Mouse (Mus musculus) thymus, adult 2 months (tissue): Measurements from ENCODE around the gene Efemp2. TPM values are rescaled to one million over a fixed set of nuclear protein-coding genes. Genes with fewer than 3 reads are reported as not detected.
A peak's percentile ranks its signal among the peaks of the same experiment; 100 is the strongest.

ENCODE experiments used
- DNase-seq: peaks from one replicate; pipeline ENCODE4 v3.0.0; 2021
- H3K27ac ChIP-seq: fragments of 200-500 bp; 2 replicates; pipeline ENCODE4 v1.5.1; 2012; ENCODE audit warnings: low read length, control low read depth; ENCODE audit not compliant: control insufficient read depth, insufficient read depth
- H3K27me3 ChIP-seq: fragments of 200-500 bp; 2 replicates; pipeline ENCODE4 v1.6.1; 2012; ENCODE audit warnings: mild to moderate bottlenecking, low read length, moderate library complexity, mixed read lengths; ENCODE audit not compliant: control insufficient read depth, insufficient read depth
- H3K36me3 ChIP-seq: fragments of 200-500 bp; 2 replicates; pipeline ENCODE4 v1.6.1; 2012; ENCODE audit warnings: mild to moderate bottlenecking, low read length, moderate library complexity; ENCODE audit not compliant: control insufficient read depth, insufficient read depth
- H3K4me1 ChIP-seq: fragments of 200-500 bp; replicated peaks from 2 replicates; pipeline ENCODE4 v1.6.1; 2012; ENCODE audit warnings: low read length; ENCODE audit not compliant: control insufficient read depth, insufficient read depth
- H3K4me3 ChIP-seq: fragments of 200-500 bp; 2 replicates; pipeline ENCODE4 v1.5.1; 2012; ENCODE audit warnings: mild to moderate bottlenecking, low read length, control low read depth, moderate library complexity; ENCODE audit not compliant: control insufficient read depth, insufficient read depth
- CTCF ChIP-seq: fragments of 200-500 bp; IDR thresholded peaks from 2 replicates; pipeline ENCODE4 v1.5.1; 2012; ENCODE audit warnings: mild to moderate bottlenecking, control low read depth, low read length, moderate library complexity, borderline replicate concordance; ENCODE audit not compliant: control insufficient read depth, poor library complexity, insufficient read depth; ENCODE audit errors: extremely low read depth
- POLR2A ChIP-seq: fragments of 200-500 bp; IDR thresholded peaks from 2 replicates; pipeline ENCODE4 v1.6.1; 2012; ENCODE audit warnings: mild to moderate bottlenecking, low read length, control low read depth, moderate library complexity; ENCODE audit not compliant: control insufficient read depth, poor library complexity, insufficient read depth; ENCODE audit errors: extremely low read depth
- WGBS: fragments of 180-500 bp; shearing (Covaris S2); methylation state at CpG from one replicate; pipeline ENCODE4 v1.1.7; 2018; 5-methylcytosine and 5-hydroxymethylcytosine counted together
- polyA plus RNA-seq: library from polyadenylated mRNA; depleted of rRNA; stranded (reverse); fragments of >200 nt; gene quantifications from 2 replicates; pipeline ENCODE4 v1.2.3, GENCODE M21; 2012

The Efemp2 gene
- polyA plus RNA-seq, 1 experiment = 21.6 TPM

- peak; percentile 72 for DNase-seq
- Histone ChIP-seq H3K27me3 (no peaks in the 10 kb centered on the region), H3K27ac (peak within 1 kb of the TSS; percentile 7), H3K4me1 (peaks cover 15% of the 10 kb centered on the region), H3K36me3 (peaks cover 5% of the 10 kb centered on the region), H3K4me3 (0 out of 2 replicates have a peak within 1 kb of the TSS, but pooled peaks have one; percentile 1)
- 9% methylated on average over 5 of the region's 5 CpGs for WGBS
- TF ChIP-seq CTCF = no peak
- TF ChIP-seq POLR2A = 0 out of 2 replicates have a peak, but pooled peaks have one; percentile 22
These were observed 5.4 kb upstream of the Efemp2 start, which contains the start of gene Ctsw for GRCm38 (mm10) chr19:5468374-5468773. Gene Ctsw, minus strand, starts transcription at chr19:5468507.

GRCm38 (mm10) chr19:5471846-5472245, 1.9 kb upstream of the Efemp2 start:
- no peaks in the 10 kb centered on the region for H3K36me3 ChIP-seq
- WGBS = 81% methylated on average over 5 of the region's 5 CpGs
- no peak for TF ChIP-seq POLR2A
- TF ChIP-seq CTCF = no peak

GRCm38 (mm10) chr19:5472857-5473256, 897 bp upstream of the Efemp2 start:
- 84% methylated on average over 3 of the region's 3 CpGs for WGBS
- DNase-seq = no peak
- Histone ChIP-seq H3K4me1 (peaks cover 23% of the 10 kb centered on the region), H3K36me3 (no peaks in the 10 kb centered on the region), H3K27ac (no peak overlapping the region), H3K4me3 (no peak overlapping the region), H3K27me3 (peaks cover 5% of the 10 kb centered on the region)
- no peak for TF ChIP-seq CTCF
- no peak for TF ChIP-seq POLR2A

More at GRCm38 (mm10) chr19:5471846-5472245, 1.9 kb upstream of the Efemp2 start:
- Histone ChIP-seq H3K27me3 (peaks cover 5% of the 10 kb centered on the region), H3K4me3 (no peak overlapping the region), H3K27ac (no peak overlapping the region), H3K4me1 (peaks cover 24% of the 10 kb centered on the region)
- DNase-seq = no peak

GRCm38 (mm10) chr19:5474281-5475068, 721 bp downstream of the Efemp2 start:
- Histone ChIP-seq H3K4me1 (peaks cover 11% of the 10 kb centered on the region), H3K27ac (no peak overlapping the region), H3K27me3 (peaks cover 5% of the 10 kb centered on the region), H3K4me3 (peak overlapping the region; percentile 45), H3K36me3 (no peaks in the 10 kb centered on the region)
- TF ChIP-seq CTCF (no peak), POLR2A (no peak)
- no peak for DNase-seq
- 6% methylated on average over 53 of the region's 68 CpGs for WGBS

GRCm38 (mm10) chr19:5475069-5475714, 1.4 kb downstream of the Efemp2 start:
- TF ChIP-seq CTCF (no peak), POLR2A (no peak)
- no peak overlapping the region for H3K27ac ChIP-seq
- DNase-seq = no peak
- H3K4me1 ChIP-seq = peaks cover 11% of the 10 kb centered on the region
- H3K27me3 ChIP-seq = peaks cover 5% of the 10 kb centered on the region
- peak overlapping the region; percentile 45; the same call in 1 of the 2 replicates for H3K4me3 ChIP-seq
- 84% methylated on average over 13 of the region's 13 CpGs for WGBS
- no peaks in the 10 kb centered on the region for H3K36me3 ChIP-seq

- 84% methylated on average over 10 of the region's 10 CpGs for WGBS
- no peak for DNase-seq
- Histone ChIP-seq H3K4me3 (no peak overlapping the region), H3K4me1 (peaks cover 11% of the 10 kb centered on the region), H3K27me3 (peaks cover 5% of the 10 kb centered on the region), H3K27ac (no peak overlapping the region), H3K36me3 (no peaks in the 10 kb centered on the region)
- TF ChIP-seq POLR2A (no peak), CTCF (no peak)
These were observed 3.4 kb downstream of the Efemp2 start for GRCm38 (mm10) chr19:5477004-5477667.
